Mouse (Mus musculus): Measurements from ENCODE around the gene Gp2. TPM values are rescaled to one million over a fixed set of nuclear protein-coding genes. Genes with fewer than 3 reads are reported as not detected.

Gene Gp2
- not detected in 2 replicates for polyA plus RNA-seq (2014; fragmentation: Nextera tagmentation; extraction: Ambion mirVana)

GRCm38 (mm10) chr7:119459185-119459584 is at the start of gene Gp2:
Gp2 (minus strand) TSS chr7:119459285.
- H3K4me3 ChIP-seq (ENCODE audit: low read depth, low read length): no peak within 1 kb of the TSS
- H3K9me3 ChIP-seq (ENCODE audit: control insufficient read depth, low read length): no peaks in the 10 kb centered on the region
- H3K27me3 ChIP-seq (ENCODE audit: control insufficient read depth, insufficient read depth, low read length): no peaks in the 10 kb centered on the region
- no peak within 1 kb of the TSS for H3K27ac ChIP-seq (replicated peaks; ENCODE audit: low read depth, low read length)
- no peak for ATAC-seq (ENCODE audit: insufficient number of reproducible peaks, low FRiP score, low TSS enrichment, low read depth)
- 94% methylated on average over 6 of the region's 6 CpGs for WGBS
- no peak within 1 kb of the TSS for H3K4me2 ChIP-seq (ENCODE audit: low read depth, severe bottlenecking)
- DNase-seq (ENCODE audit: low spot score): no peak
- H3K4me1 ChIP-seq (ENCODE audit: control insufficient read depth, insufficient read depth, low read length): no peaks in the 10 kb centered on the region
- H3K9ac ChIP-seq (ENCODE audit: low read length): no peak within 1 kb of the TSS
- H3K36me3 ChIP-seq (ENCODE audit: control insufficient read depth, insufficient read depth, low read length): no peaks in the 10 kb centered on the region

GRCm38 (mm10) chr7:119490041-119490780 is 31.1 kb upstream of the Gp2 start:
- H3K4me2 ChIP-seq (ENCODE audit: low read depth, severe bottlenecking): no peak overlapping the region
- H3K4me3 ChIP-seq (ENCODE audit: low read depth, low read length): no peak overlapping the region
- DNase-seq (ENCODE audit: low spot score) (no peak), ATAC-seq (ENCODE audit: insufficient number of reproducible peaks, low FRiP score, low TSS enrichment, low read depth) (no peak)
- H3K4me1 ChIP-seq (ENCODE audit: control insufficient read depth, insufficient read depth, low read length): no peaks in the 10 kb centered on the region
- no peak overlapping the region for H3K27ac ChIP-seq (replicated peaks; ENCODE audit: low read depth, low read length)
- H3K9me3 ChIP-seq (ENCODE audit: control insufficient read depth, low read length): no peaks in the 10 kb centered on the region
- H3K9ac ChIP-seq (ENCODE audit: low read length): no peak overlapping the region
- no peaks in the 10 kb centered on the region for H3K36me3 ChIP-seq (ENCODE audit: control insufficient read depth, insufficient read depth, low read length)
- WGBS: 82% methylated on average over 4 of the region's 4 CpGs
- no peaks in the 10 kb centered on the region for H3K27me3 ChIP-seq (ENCODE audit: control insufficient read depth, insufficient read depth, low read length)

GRCm38 (mm10) chr7:119486683-119487082 is 27.6 kb upstream of the Gp2 start:
- H3K9me3 ChIP-seq (ENCODE audit: control insufficient read depth, low read length): no peaks in the 10 kb centered on the region

GRCm38 (mm10) chr7:119484154-119484553 is 25.1 kb upstream of the Gp2 start:
- no peak overlapping the region for H3K4me3 ChIP-seq (ENCODE audit: low read depth, low read length)
- no peaks in the 10 kb centered on the region for H3K27me3 ChIP-seq (ENCODE audit: control insufficient read depth, insufficient read depth, low read length)
- DNase-seq (ENCODE audit: low spot score) (no peak), ATAC-seq (ENCODE audit: insufficient number of reproducible peaks, low FRiP score, low TSS enrichment, low read depth) (no peak)
- no peaks in the 10 kb centered on the region for H3K9me3 ChIP-seq (ENCODE audit: control insufficient read depth, low read length)
- no peak overlapping the region for H3K4me2 ChIP-seq (ENCODE audit: low read depth, severe bottlenecking)
- H3K36me3 ChIP-seq (ENCODE audit: control insufficient read depth, insufficient read depth, low read length): no peaks in the 10 kb centered on the region
- H3K27ac ChIP-seq (replicated peaks; ENCODE audit: low read depth, low read length): no peak overlapping the region
- H3K9ac ChIP-seq (ENCODE audit: low read length): no peak overlapping the region
- no peaks in the 10 kb centered on the region for H3K4me1 ChIP-seq (ENCODE audit: control insufficient read depth, insufficient read depth, low read length)
- WGBS: 89% methylated on average over 4 of the region's 4 CpGs

More at GRCm38 (mm10) chr7:119486683-119487082, 27.6 kb upstream of the Gp2 start:
- DNase-seq (ENCODE audit: low spot score): no peak
- Histone ChIP-seq H3K27me3 (ENCODE audit: control insufficient read depth, insufficient read depth, low read length) (no peaks in the 10 kb centered on the region), H3K4me3 (ENCODE audit: low read depth, low read length) (no peak overlapping the region), H3K27ac (replicated peaks; ENCODE audit: low read depth, low read length) (no peak overlapping the region), H3K36me3 (ENCODE audit: control insufficient read depth, insufficient read depth, low read length) (no peaks in the 10 kb centered on the region), H3K4me2 (ENCODE audit: low read depth, severe bottlenecking) (no peak overlapping the region), H3K9ac (ENCODE audit: low read length) (no peak overlapping the region), H3K4me1 (ENCODE audit: control insufficient read depth, insufficient read depth, low read length) (no peaks in the 10 kb centered on the region)
- 94% methylated on average over 5 of the region's 5 CpGs for WGBS
- no peak for ATAC-seq (ENCODE audit: insufficient number of reproducible peaks, low FRiP score, low TSS enrichment, low read depth)

GRCm38 (mm10) chr7:119479256-119479655 is 20.2 kb upstream of the Gp2 start, which contains the start of gene Umod:
Umod (minus strand) TSS chr7:119479282.
- H3K9ac ChIP-seq (ENCODE audit: low read length): no peak within 1 kb of the TSS
- H3K4me2 ChIP-seq (ENCODE audit: low read depth, severe bottlenecking): no peak within 1 kb of the TSS
- no peaks in the 10 kb centered on the region for H3K9me3 ChIP-seq (ENCODE audit: control insufficient read depth, low read length)
- no peaks in the 10 kb centered on the region for H3K4me1 ChIP-seq (ENCODE audit: control insufficient read depth, insufficient read depth, low read length)
- ATAC-seq (ENCODE audit: insufficient number of reproducible peaks, low FRiP score, low TSS enrichment, low read depth): no peak
- no peak for DNase-seq (ENCODE audit: low spot score)
- no peaks in the 10 kb centered on the region for H3K36me3 ChIP-seq (ENCODE audit: control insufficient read depth, insufficient read depth, low read length)
- no peak within 1 kb of the TSS for H3K27ac ChIP-seq (replicated peaks; ENCODE audit: low read depth, low read length)
- H3K4me3 ChIP-seq (ENCODE audit: low read depth, low read length): no peak within 1 kb of the TSS
- H3K27me3 ChIP-seq (ENCODE audit: control insufficient read depth, insufficient read depth, low read length): no peaks in the 10 kb centered on the region

GRCm38 (mm10) chr7:119476500-119477389 is 17.7 kb upstream of the Gp2 start:
- Histone ChIP-seq H3K4me1 (ENCODE audit: control insufficient read depth, insufficient read depth, low read length) (no peaks in the 10 kb centered on the region), H3K9ac (ENCODE audit: low read length) (no peak overlapping the region), H3K4me2 (ENCODE audit: low read depth, severe bottlenecking) (no peak overlapping the region), H3K36me3 (ENCODE audit: control insufficient read depth, insufficient read depth, low read length) (no peaks in the 10 kb centered on the region), H3K27ac (replicated peaks; ENCODE audit: low read depth, low read length) (no peak overlapping the region), H3K4me3 (ENCODE audit: low read depth, low read length) (no peak overlapping the region), H3K9me3 (ENCODE audit: control insufficient read depth, low read length) (no peaks in the 10 kb centered on the region), H3K27me3 (ENCODE audit: control insufficient read depth, insufficient read depth, low read length) (no peaks in the 10 kb centered on the region)
- WGBS: 78% methylated on average over 33 of the region's 33 CpGs
- peak; percentile 39; the same call in 1 of the 2 replicates for ATAC-seq (ENCODE audit: insufficient number of reproducible peaks, low FRiP score, low TSS enrichment, low read depth)
- no peak for DNase-seq (ENCODE audit: low spot score)

GRCm38 (mm10) chr7:119454192-119454591 is 4.9 kb downstream of the Gp2 start:
- DNase-seq (ENCODE audit: low spot score) (no peak), ATAC-seq (ENCODE audit: insufficient number of reproducible peaks, low FRiP score, low TSS enrichment, low read depth) (no peak)
- Histone ChIP-seq H3K4me2 (ENCODE audit: low read depth, severe bottlenecking) (no peak overlapping the region), H3K27ac (replicated peaks; ENCODE audit: low read depth, low read length) (no peak overlapping the region), H3K27me3 (ENCODE audit: control insufficient read depth, insufficient read depth, low read length) (no peaks in the 10 kb centered on the region), H3K4me1 (ENCODE audit: control insufficient read depth, insufficient read depth, low read length) (no peaks in the 10 kb centered on the region), H3K9me3 (ENCODE audit: control insufficient read depth, low read length) (no peaks in the 10 kb centered on the region), H3K36me3 (ENCODE audit: control insufficient read depth, insufficient read depth, low read length) (no peaks in the 10 kb centered on the region), H3K4me3 (ENCODE audit: low read depth, low read length) (no peak overlapping the region), H3K9ac (ENCODE audit: low read length) (no peak overlapping the region)
- 86% methylated on average over 7 of the region's 7 CpGs for WGBS

GRCm38 (mm10) chr7:119443849-119444248 is 15.2 kb downstream of the Gp2 start:
- H3K4me1 ChIP-seq (ENCODE audit: control insufficient read depth, insufficient read depth, low read length): no peaks in the 10 kb centered on the region
- 77% methylated on average over 4 of the region's 4 CpGs for WGBS
- no peaks in the 10 kb centered on the region for H3K27me3 ChIP-seq (ENCODE audit: control insufficient read depth, insufficient read depth, low read length)
- DNase-seq (ENCODE audit: low spot score) (no peak), ATAC-seq (ENCODE audit: insufficient number of reproducible peaks, low FRiP score, low TSS enrichment, low read depth) (no peak)
- no peak overlapping the region for H3K4me3 ChIP-seq (ENCODE audit: low read depth, low read length)
- no peak overlapping the region for H3K4me2 ChIP-seq (ENCODE audit: low read depth, severe bottlenecking)
- no peaks in the 10 kb centered on the region for H3K36me3 ChIP-seq (ENCODE audit: control insufficient read depth, insufficient read depth, low read length)
- H3K27ac ChIP-seq (replicated peaks; ENCODE audit: low read depth, low read length): no peak overlapping the region
- H3K9ac ChIP-seq (ENCODE audit: low read length): no peak overlapping the region
- H3K9me3 ChIP-seq (ENCODE audit: control insufficient read depth, low read length): no peaks in the 10 kb centered on the region
